Mouse (Mus musculus) stomach, embryonic 14.5 days (tissue): Measurements from ENCODE around the gene H2-Q7. TPM values are rescaled to one million over a fixed set of nuclear protein-coding genes. Genes with fewer than 3 reads are reported as not detected.
"Not testable (repeated sequence)": the region's sequence is repeated elsewhere in the genome, so short reads cannot be mapped to it uniquely, and the experiment has no call there.

ENCODE experiments used
- ATAC-seq: fragments of 200-750 bp; cut with Nextera tagmentation; 2 replicates; pipeline ENCODE4 v1.8.0; 2017; ENCODE audit warnings: low read depth, moderate TSS enrichment; ENCODE audit not compliant: insufficient number of reproducible peaks, insufficient read depth, low FRiP score
- H3K27ac ChIP-seq: fragments of 300-500 bp; sonication (generic); 2 replicates; pipeline ENCODE4 v1.5.1; 2014; ENCODE audit warnings: mild to moderate bottlenecking, low read length, moderate library complexity, mixed read lengths
- H3K27me3 ChIP-seq: fragments of 300-500 bp; sonication (generic); 2 replicates; pipeline ENCODE4 v1.6.1; 2014; ENCODE audit warnings: low read length, control low read depth, mixed read lengths; ENCODE audit not compliant: control insufficient read depth, insufficient read depth
- H3K36me3 ChIP-seq: fragments of 300-500 bp; sonication (generic); 2 replicates; pipeline ENCODE4 v1.6.1; 2014; ENCODE audit warnings: mild to moderate bottlenecking, control low read depth, low read length, moderate library complexity, mixed read lengths; ENCODE audit not compliant: control insufficient read depth, insufficient read depth
- H3K4me1 ChIP-seq: fragments of 300-500 bp; sonication (generic); 2 replicates; pipeline ENCODE4 v1.6.1; 2014; ENCODE audit warnings: low read length, control low read depth, mixed read lengths; ENCODE audit not compliant: control insufficient read depth, insufficient read depth
- H3K4me2 ChIP-seq: fragments of 300-500 bp; sonication (generic); replicated peaks from 2 replicates; pipeline ENCODE4 v1.6.1; 2014; ENCODE audit warnings: low read depth, low read length, control low read depth
- H3K4me3 ChIP-seq: fragments of 300-500 bp; sonication (generic); 2 replicates; pipeline ENCODE4 v1.5.1; 2014; ENCODE audit warnings: low read depth, low read length, control low read depth
- H3K9ac ChIP-seq: fragments of 300-500 bp; sonication (generic); replicated peaks from 2 replicates; pipeline ENCODE4 v1.6.1; 2014; ENCODE audit warnings: low read depth, mild to moderate bottlenecking, control low read depth, low read length, moderate library complexity, mixed read lengths
- H3K9me3 ChIP-seq: fragments of 300-500 bp; sonication (generic); 2 replicates; pipeline ENCODE4 v1.6.1; 2016; ENCODE audit warnings: low read depth, low read length, control low read depth; ENCODE audit not compliant: control insufficient read depth
- WGBS: fragments of 180-500 bp; shearing (Covaris S2); extraction: QIAGEN DNeasy Blood & Tissue Kit; methylation state at CpG from one replicate; pipeline ENCODE4 v1.1.7; 2014; 5-methylcytosine and 5-hydroxymethylcytosine counted together
- polyA plus RNA-seq: library from polyadenylated mRNA; unstranded; fragments of >200 nt; fragmentation: Nextera tagmentation; extraction: Ambion mirVana; gene quantifications from 2 replicates; pipeline ENCODE4 v1.2.1, GENCODE M21; 2014

The H2-Q7 gene
- polyA plus RNA-seq, 1 experiment from 2014 or later, result 4.6 TPM

DNA sequence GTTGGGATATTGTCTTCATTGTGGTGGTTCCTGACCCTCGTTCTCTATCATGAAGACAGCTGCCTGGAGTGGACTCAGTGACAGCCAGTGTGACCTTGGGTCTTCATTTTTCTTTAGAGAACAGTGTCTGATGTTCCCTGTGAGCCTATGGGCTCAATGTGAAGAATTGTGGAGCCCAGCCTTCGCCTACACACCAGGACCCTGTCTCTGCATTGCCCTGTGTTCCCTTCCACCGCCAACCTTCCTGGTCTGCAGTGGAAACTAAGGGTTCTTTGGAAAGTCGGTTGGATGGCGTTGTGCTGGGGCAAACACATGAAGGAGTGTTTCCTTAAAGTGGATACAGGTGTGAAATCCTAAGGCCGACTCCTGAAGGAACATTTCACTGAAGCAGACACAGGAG is 10.1 kb upstream of the H2-Q7 start:
- H3K4me3 ChIP-seq, H3K36me3 ChIP-seq, H3K27ac ChIP-seq, H3K9me3 ChIP-seq, H3K9ac ChIP-seq, H3K27me3 ChIP-seq, H3K4me1 ChIP-seq, ATAC-seq, H3K4me2 ChIP-seq: not testable (repeated sequence)
- 87% methylated on average over 6 of the region's 6 CpGs for WGBS

DNA sequence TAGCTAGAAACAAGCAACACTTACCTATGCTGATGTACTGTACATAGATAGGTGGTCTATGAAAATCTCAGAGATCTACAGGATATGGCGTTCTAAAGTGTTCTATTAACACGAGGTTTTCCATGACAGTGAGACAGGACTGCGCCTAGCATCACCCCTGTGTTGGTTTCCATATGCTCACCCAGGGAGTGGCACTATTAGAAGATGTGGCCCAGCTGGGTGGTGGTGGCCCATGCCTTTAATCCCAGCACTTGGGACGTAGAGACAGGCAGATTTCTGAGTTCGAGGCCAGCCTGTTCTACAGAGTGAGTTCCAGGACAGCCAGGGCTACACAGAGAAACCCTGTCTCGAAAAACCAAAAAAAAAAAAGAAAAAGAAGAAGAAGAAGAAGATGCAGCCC is 8.3 kb upstream of the H2-Q7 start:
- not testable (repeated sequence) for H3K4me1 ChIP-seq, ATAC-seq, H3K27me3 ChIP-seq, H3K4me3 ChIP-seq, H3K27ac ChIP-seq, H3K9me3 ChIP-seq, H3K36me3 ChIP-seq, H3K4me2 ChIP-seq, H3K9ac ChIP-seq
- 88% methylated on average over 6 of the region's 6 CpGs for WGBS

DNA sequence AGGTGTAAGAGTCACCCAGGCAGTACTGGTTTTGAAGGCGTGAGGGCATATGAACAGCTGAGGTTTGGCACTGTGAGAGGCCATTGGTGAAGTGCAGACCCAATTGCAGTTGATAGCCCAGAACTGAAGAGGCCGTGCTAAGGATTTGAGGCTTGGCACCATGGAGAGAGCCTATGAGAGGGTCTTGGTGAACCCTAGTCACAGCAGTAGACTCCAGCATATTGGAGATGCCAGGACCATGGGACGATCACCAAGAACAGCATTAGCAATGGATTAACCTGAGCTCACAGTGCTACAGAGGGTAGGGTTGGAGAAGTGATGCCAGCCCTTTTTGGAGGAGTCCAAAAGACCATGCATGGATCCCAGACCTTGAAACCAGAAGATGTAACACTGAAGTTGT is 6.8 kb upstream of the H2-Q7 start:
- H3K4me3 ChIP-seq, H3K4me1 ChIP-seq, H3K27me3 ChIP-seq, H3K4me2 ChIP-seq, H3K27ac ChIP-seq, H3K9me3 ChIP-seq, H3K9ac ChIP-seq, ATAC-seq, H3K36me3 ChIP-seq: not testable (repeated sequence)
- WGBS, result 83% methylated on average over 3 of the region's 3 CpGs

DNA sequence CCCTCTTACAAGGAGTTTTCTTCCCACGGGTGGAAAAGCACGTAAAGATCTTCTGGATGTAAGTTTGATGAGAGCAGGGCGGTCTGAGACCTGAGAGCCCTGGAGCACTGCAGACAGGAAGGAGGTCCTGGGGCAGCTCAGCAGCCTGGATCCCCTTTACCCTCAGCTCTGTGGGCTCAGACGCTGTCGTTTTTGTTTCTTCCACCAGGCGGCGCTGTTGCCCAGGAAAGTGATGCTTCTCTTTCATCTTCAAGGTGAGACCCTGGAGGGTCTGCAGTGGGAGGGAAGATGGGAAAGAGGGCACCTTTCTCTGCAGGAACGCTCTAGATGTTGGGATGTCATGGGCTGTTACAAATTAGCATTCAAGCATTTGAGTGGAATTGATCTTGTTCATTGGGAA is 4.1 kb upstream of the H2-Q7 start:
- H3K27me3 ChIP-seq, H3K27ac ChIP-seq, H3K9ac ChIP-seq, H3K4me2 ChIP-seq, H3K9me3 ChIP-seq, H3K4me3 ChIP-seq, ATAC-seq, H3K4me1 ChIP-seq, H3K36me3 ChIP-seq: not testable (repeated sequence)
- WGBS, result 10% methylated on average over 8 of the region's 8 CpGs

DNA sequence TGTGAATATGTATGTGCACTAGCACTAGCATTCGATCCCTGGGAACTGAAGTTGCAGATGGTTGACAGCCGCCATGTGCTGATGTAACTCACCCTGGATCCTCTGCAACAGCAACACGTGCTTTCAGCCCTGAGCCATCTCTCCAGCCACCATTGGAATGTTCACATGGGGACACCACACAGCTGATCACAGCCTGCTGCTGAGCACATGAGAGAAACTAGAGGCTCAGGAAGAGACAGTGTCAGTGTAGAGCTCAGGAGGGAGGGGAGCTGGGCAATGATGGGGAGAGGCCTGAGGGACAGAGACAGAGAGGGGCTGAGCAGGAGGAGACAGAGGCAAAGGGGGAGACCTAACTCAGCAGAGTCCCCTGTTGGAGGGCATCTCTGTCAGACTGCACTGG is 3.4 kb upstream of the H2-Q7 start:
- H3K4me3 ChIP-seq, H3K9ac ChIP-seq, H3K27ac ChIP-seq, H3K9me3 ChIP-seq, H3K36me3 ChIP-seq, H3K27me3 ChIP-seq, ATAC-seq, H3K4me1 ChIP-seq, H3K4me2 ChIP-seq: not testable (repeated sequence)
- WGBS, result 78% methylated on average over 3 of the region's 3 CpGs

DNA sequence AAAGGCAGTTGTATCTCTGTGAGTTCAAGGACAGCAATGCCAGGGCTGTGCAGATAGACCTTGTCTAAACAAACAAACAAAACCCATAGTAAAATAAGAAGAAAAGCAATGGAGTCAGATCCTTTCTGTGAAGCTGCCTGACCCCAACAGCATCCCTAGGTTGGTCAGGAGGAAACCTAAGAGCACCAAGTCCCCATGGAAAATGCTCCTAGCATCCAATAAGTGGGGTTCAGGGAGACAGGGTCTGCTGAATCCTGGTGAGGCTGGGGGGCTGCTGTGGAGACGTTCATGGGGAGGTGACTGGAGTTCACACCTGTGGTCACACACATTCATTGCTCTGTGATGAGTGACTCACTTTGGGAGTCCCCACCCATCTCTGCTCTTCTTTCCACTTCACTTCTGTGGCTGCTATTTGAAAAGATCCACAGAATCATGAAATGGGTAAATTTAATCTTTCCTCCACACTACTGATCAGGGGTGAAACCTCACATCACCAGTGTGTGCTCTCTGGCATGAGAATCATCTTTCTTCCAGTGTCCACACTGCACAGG is 1.5 kb upstream of the H2-Q7 start:
- H3K27ac ChIP-seq, H3K9ac ChIP-seq, H3K9me3 ChIP-seq, H3K4me2 ChIP-seq, H3K4me1 ChIP-seq, H3K4me3 ChIP-seq, H3K36me3 ChIP-seq, ATAC-seq, H3K27me3 ChIP-seq: not testable (repeated sequence)
- WGBS, result 46% methylated on average over 1 of the region's 1 CpGs

DNA sequence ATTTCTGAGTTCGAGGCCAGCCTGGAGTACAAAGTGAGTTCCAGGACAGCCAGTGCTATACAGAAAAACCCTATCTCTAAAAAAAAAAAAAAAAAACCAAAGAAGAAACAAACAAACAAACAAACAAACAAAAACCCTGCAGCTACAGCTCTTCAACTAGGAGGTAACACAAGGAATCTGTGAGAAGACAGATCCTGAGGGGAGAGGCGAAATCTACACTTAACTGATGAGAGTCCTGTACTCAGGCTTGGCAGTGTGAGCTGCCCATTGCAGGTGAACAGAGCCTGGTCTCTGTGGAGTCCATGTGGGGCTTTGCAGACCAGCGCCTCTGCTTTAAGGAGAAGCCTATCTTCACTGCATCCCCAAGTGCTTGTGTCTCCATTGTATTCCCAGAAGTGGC is 560 bp upstream of the H2-Q7 start:
- ATAC-seq, H3K27me3 ChIP-seq, H3K4me1 ChIP-seq, H3K4me2 ChIP-seq, H3K9me3 ChIP-seq, H3K9ac ChIP-seq, H3K27ac ChIP-seq, H3K4me3 ChIP-seq, H3K36me3 ChIP-seq: not testable (repeated sequence)
- WGBS, result 63% methylated on average over 1 of the region's 3 CpGs

DNA sequence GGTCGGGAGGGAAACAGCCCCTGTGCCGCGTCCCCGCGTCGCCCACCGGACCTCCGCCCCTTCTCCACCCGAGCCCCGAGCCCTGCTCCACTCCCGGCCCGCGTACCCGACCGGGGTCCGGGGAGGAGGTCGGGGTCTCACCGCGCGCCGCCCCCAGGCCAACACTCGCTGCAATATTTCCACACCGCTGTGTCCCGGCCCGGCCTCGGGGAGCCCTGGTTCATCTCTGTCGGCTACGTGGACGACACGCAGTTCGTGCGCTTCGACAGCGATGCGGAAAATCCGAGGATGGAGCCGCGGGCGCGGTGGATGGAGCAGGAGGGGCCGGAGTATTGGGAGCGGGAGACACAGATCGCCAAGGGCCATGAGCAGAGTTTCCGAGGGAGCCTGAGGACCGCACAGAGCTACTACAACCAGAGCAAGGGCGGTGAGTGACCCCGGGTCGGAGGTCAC is 366 bp downstream of the H2-Q7 start:
- peak overlapping the region; percentile 43 for H3K4me3 ChIP-seq
- WGBS, result 1% methylated on average over 40 of the region's 48 CpGs
- not testable (repeated sequence) for H3K27ac ChIP-seq, H3K4me1 ChIP-seq, H3K27me3 ChIP-seq, H3K36me3 ChIP-seq, H3K9me3 ChIP-seq
- ATAC-seq, result peak; percentile 7; the same call in 1 of the 2 replicates
- peak overlapping the region; percentile 84 for H3K4me2 ChIP-seq
- peak overlapping the region; percentile 7; the same call in 1 of the 2 replicates for H3K9ac ChIP-seq

DNA sequence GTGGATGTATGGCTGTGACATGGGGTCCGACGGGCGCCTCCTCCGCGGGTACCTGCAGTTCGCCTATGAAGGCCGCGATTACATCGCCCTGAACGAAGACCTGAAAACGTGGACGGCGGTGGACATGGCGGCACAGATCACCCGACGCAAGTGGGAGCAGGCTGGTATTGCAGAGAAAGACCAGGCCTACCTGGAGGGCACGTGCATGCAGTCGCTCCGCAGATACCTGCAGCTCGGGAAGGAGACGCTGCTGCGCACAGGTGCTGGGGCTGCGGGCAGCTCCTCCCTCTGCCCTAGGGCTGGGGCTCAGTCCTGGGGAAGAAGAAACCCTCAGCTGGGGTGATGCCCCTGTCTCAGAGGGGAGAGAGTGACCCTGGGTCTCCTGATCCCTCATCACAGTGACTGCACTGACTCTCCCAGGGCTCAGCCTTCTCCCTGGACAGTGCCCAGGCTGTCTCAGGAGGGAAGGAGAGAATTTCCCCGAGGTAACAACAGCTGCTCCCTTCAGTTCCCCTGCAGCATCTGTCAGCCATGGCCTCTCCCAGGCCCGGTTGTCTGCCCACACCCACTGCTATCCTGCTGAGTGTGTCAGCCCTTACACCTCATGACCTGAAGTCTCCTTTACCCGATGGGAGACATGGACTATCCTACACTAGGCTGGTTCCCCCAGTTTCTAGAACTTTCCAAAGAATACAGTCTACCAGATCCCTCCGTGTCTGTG is 1.1 kb downstream of the H2-Q7 start:
- H3K4me3 ChIP-seq, H3K9me3 ChIP-seq, H3K4me2 ChIP-seq, H3K4me1 ChIP-seq, H3K27me3 ChIP-seq, H3K36me3 ChIP-seq, H3K27ac ChIP-seq, H3K9ac ChIP-seq, ATAC-seq: not testable (repeated sequence)
- WGBS, result 43% methylated on average over 27 of the region's 27 CpGs
